Mouse (Mus musculus) adrenal gland, adult 8-10 months (tissue): ENCODE measurements around the gene Stx18. TPM values are rescaled to one million over a fixed set of nuclear protein-coding genes. Genes with fewer than 3 reads are reported as not detected.

Source experiments
- DNase-seq: peaks from one replicate; pipeline ENCODE4 v3.0.0; 2022
- total RNA-seq, 4 experiments: library from RNA; stranded (reverse); gene quantifications; 2 replicates each; pipeline ENCODE4 v1.2.4; 2022

Stx18 gene
- total RNA-seq, 4 experiments from 2014 or later = 33.0 to 41.3 (median 37.4) TPM

GRCm38 (mm10) chr5:38080472-38080871, 41.9 kb downstream of the Stx18 start:
- no peak for DNase-seq

DNA sequence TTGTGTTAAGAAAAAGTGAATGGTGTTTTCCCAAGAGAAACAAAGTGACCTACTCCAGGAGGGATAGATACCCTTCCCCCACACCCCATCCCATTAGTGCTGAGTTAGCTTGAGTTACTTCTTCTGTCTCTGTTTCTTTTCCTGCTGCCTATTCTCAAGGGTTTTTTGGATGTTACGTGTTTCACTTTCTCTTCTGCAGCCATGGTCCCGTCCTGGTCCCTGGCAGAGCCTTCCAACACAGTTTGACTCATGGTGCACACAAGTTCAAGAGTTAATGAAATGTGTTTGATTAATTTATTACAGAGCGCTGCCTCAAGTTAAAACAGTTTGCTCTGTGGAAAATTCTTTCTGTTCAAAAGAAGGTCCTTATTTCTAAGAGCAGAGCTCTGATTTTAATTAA, 44.0 kb downstream of the Stx18 start:
- no peak for DNase-seq

GRCm38 (mm10) chr5:38083362-38083761, 44.8 kb downstream of the Stx18 start:
- no peak for DNase-seq

DNA sequence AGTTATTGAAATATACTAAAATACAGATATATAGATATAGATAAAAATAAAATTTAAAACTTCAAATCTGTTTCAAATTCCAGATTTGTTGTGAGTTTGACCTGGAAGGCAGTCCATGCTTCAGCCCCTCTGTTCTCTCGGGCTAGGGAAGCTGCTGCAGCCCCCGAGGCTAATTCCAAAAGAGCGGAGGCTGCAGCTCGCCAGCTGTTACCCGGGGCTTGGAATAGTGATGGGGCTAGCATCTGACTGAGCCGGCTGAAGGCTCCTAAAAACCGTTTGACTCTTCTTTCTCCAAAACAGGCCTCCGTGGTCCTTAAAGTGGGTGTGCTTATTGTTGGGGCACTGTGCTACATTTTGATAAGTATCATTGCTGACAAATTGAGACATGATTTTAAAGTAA, 46.1 kb downstream of the Stx18 start:
- DNase-seq = no peak

DNA sequence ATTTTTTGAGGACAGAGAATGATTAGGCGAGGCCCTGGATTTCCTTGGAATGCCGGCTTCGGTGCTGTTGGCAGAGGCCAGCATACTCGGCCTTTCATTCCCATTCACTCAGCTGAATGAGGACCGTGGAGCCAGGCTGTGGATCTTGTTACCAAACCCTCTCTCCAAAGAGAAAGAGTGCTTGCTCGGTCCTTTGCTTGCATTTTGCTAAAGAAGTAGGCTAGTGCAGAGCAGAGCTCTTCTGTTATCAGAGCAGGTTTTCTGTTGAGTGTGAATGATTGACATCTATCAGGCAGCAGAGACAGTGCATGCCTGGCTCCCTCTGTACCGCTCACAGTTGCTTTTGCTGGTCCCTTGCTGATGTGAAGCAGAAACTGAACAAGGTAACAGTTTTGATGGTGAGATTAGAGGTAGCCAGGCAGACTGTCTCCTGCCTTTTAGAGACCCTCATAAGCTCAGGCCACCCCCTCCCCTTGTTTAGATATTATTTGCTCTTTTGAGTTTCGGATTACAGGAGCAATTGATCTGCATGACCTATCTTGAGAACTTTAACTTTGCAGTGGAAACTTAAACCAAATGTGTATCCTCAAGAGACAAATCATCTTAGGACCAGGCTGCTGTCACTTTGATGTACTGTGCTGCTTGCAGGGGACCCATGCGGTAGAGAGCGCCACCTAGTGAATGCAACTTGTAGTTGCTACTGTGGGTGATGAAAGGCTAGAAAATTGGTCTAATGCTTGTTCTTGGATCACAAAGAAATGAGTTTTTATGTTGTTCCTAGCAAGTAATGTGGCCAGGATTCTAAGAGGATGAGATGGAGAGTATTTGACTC, 47.2 kb downstream of the Stx18 start:
- no peak for DNase-seq

DNA sequence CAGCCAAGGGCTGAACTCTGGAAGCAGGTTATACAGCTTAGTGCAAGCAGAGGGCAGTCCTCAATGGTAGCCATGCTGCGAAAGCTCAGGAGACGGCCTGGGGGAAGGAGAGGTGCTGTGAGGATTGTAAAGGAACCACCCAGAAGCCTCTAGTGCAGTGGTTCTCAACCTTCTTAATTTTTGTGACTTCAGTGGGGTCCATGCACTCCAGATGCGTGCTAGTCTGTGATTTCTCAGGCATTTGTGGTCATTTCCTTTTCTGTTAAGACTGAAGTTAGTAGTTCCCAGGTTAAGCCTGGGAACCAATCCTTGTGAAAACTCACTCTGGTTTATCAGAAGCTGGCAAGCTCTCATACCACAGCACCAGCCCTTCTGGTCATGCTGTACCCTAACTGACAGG, 51.6 kb downstream of the Stx18 start:
- DNase-seq = no peak

DNA sequence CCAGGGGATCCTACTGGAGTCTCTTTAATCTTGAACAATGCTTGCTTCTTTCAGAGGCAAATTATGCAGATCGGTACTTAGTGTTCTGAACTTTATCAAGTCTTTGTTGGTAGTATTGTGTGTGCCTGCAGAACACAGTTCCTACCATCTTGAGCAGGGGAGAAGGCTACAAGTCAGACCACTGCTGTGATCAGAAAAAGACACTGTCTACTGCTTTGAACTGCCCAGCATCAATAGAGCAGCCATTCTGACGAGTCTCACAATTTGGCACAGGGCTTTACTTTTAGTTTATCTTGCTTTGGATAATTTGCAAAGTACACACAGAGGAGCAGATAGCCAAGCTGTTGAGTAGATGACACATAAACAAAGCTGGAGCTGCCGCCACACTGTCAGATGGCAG, 52.0 kb downstream of the Stx18 start:
- DNase-seq = no peak

- no peak for DNase-seq
Observed at GRCm38 (mm10) chr5:38091046-38091965, 52.8 kb downstream of the Stx18 start.

GRCm38 (mm10) chr5:38091966-38092304, 53.4 kb downstream of the Stx18 start:
- no peak for DNase-seq

DNA sequence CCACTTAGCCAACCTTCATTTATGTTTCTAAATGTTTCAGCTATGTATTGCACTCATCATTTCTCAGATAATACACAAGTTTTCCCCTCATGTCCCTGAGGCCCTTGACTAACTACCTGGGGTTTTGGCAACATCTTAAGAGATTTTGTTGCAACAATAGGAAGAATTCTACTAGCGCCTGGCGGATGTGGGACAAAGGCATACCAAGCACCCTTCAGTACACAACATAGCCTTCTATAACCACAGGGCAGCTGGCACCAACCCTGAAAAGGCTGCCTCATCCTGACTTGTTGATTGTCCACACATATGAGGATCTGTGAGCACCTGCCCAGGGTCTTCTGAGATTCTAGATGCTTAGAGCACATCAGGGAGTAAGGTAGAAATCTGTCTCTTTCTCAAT, 55.8 kb downstream of the Stx18 start:
- DNase-seq = no peak

GRCm38 (mm10) chr5:38097501-38098093, 59.1 kb downstream of the Stx18 start:
- DNase-seq = no peak

- no peak for DNase-seq
Observed at GRCm38 (mm10) chr5:38099139-38099676, 60.7 kb downstream of the Stx18 start.

GRCm38 (mm10) chr5:38102945-38103344, 64.4 kb downstream of the Stx18 start:
- DNase-seq = no peak

GRCm38 (mm10) chr5:38106080-38106697, 67.6 kb downstream of the Stx18 start:
- no peak for DNase-seq

DNA sequence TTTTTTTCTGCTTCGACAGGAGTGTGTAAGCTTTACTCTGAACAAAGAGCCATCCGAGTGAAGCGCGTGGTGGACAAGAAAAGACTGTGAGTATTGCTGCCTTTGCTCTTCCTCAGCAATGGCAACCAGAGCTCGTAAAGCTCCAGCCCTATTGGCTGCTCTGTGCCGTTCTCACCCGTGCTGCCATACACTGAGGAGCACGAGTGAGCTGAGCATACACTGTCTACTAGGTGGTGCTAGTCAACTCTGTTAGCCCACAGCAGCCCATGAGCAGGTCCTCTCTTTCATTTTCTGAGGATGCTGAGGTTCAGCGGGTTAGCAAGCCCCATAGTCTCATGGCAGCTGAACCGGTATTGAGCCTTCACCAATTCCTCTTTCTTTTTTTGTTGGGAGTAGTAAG, 68.3 kb downstream of the Stx18 start:
- DNase-seq = no peak

- no peak for DNase-seq
Observed at GRCm38 (mm10) chr5:38114526-38114925, 76.0 kb downstream of the Stx18 start.

- DNase-seq = no peak
Observed at GRCm38 (mm10) chr5:38117056-38117455, 78.5 kb downstream of the Stx18 start.

- DNase-seq = no peak
Observed at GRCm38 (mm10) chr5:38119268-38119667, 80.7 kb downstream of the Stx18 start.

GRCm38 (mm10) chr5:38121699-38122098, 83.2 kb downstream of the Stx18 start:
- no peak for DNase-seq

DNA sequence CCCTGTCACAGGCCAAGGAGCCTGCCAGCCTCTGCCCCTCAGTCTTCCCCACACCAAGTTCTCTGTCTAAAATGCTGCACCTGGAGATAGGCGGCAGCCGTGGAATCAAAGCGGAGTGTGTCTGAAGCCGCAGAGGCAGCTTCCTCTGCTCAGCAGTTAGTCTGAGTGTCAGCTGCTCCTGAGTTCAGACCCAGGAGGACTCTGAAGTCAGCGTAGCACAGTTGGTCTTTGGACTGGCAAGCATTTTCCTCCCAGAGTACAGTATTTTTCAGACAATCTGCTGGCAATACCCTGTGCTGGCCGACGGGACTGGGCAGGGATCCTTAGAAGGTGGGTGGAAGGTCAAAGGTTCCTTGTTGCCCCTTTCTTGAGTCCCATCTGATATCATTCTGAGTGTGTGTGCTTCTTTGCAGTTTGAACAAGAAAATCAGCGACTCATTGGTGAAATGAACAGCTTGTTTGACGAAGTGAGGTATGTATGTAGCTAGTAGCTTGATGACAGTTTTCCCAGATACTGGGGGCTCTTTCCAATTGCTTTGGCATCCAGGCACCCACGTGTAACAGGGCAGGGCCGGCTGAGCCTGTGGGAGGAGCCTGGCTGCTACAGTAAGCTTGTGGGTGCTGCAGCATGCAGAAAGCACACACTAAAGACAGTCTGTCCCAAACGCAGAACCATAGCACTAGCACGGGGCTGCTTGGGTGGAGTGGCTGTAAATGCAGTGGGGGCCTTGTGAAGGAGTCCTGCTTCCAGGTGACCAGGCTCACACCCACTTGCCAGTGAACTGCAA, 88.2 kb downstream of the Stx18 start:
- DNase-seq = no peak

DNA sequence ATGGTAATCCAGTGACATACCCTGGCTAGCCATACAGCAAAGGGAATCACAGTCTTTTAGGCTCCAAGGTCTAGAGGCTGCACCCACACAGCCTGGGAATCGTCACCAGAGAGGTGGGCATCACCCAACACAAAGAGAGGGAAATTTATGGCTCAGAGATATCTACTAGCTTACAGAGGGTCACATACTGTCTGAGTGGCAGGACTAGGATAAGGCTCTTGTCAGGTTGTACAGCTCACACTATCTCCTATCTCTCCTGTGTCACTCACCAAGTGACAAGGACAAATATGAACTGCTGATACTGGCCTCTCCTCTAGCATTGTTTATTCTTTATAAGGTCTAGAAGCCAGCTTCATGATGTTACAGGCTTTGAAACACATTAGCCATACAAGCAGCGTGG, 90.8 kb downstream of the Stx18 start:
- no peak for DNase-seq

DNA sequence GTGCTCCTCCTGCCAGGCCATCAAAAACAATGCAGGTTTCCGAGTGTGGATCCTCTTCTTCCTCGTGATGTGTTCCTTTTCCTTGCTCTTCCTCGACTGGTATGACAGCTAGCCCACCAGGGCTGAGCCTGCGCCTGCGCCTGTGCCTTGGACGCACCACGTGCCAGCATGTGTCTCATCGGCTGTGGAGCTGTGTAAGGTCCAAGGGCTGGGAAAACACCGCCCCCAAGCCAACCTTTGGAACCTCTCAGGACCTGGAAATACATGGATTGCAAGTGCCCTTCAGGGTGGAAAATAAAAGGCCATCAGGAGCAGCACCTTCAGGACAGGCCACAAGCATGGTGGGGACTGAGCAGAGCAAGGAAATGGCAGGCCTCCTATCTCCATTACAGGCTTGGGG, 97.7 kb downstream of the Stx18 start:
- no peak for DNase-seq
